Mouse (Mus musculus) intestine, embryonic 16.5 days (tissue): ENCODE measurements around the gene Tesk2. TPM values are rescaled to one million over a fixed set of nuclear protein-coding genes. Genes with fewer than 3 reads are reported as not detected.

ENCODE experiments used
- ATAC-seq: fragments of 200-750 bp; cut with Nextera tagmentation; 2 replicates; pipeline ENCODE4 v1.8.0; 2017; ENCODE audit warnings: moderate TSS enrichment, moderate library complexity
- H3K27ac ChIP-seq: fragments of 300-500 bp; sonication (generic); 2 replicates; pipeline ENCODE4 v1.5.1; 2014; ENCODE audit warnings: mild to moderate bottlenecking, low read length
- H3K27me3 ChIP-seq: fragments of 300-500 bp; sonication (generic); replicated peaks from 2 replicates; pipeline ENCODE4 v1.6.1; 2014; ENCODE audit warnings: low read length, control low read depth, mixed read lengths; ENCODE audit not compliant: control insufficient read depth, insufficient read depth
- H3K36me3 ChIP-seq: fragments of 300-500 bp; sonication (generic); 2 replicates; pipeline ENCODE4 v1.6.1; 2014; ENCODE audit warnings: low read length, control low read depth; ENCODE audit not compliant: control insufficient read depth, insufficient read depth
- H3K4me1 ChIP-seq: fragments of 300-500 bp; sonication (generic); 2 replicates; pipeline ENCODE4 v1.6.1; 2014; ENCODE audit warnings: low read length, control low read depth, mixed read lengths; ENCODE audit not compliant: control insufficient read depth, insufficient read depth
- H3K4me2 ChIP-seq: fragments of 300-500 bp; sonication (generic); 2 replicates; pipeline ENCODE4 v1.6.1; 2014; ENCODE audit warnings: low read depth, low read length, control low read depth
- H3K4me3 ChIP-seq: fragments of 300-500 bp; sonication (generic); 2 replicates; pipeline ENCODE4 v1.5.1; 2014; ENCODE audit warnings: mild to moderate bottlenecking, low read length
- H3K9ac ChIP-seq: fragments of 300-500 bp; sonication (generic); 2 replicates; pipeline ENCODE4 v1.6.1; 2014; ENCODE audit warnings: low read depth, low read length
- H3K9me3 ChIP-seq: fragments of 300-500 bp; sonication (generic); 2 replicates; pipeline ENCODE4 v1.6.1; 2016; ENCODE audit warnings: low read length, control low read depth; ENCODE audit not compliant: control insufficient read depth
- WGBS: fragments of 180-500 bp; shearing (Covaris S2); extraction: QIAGEN DNeasy Blood & Tissue Kit; methylation state at CpG from one replicate; pipeline ENCODE4 v1.1.7; 2014; 5-methylcytosine and 5-hydroxymethylcytosine counted together
- polyA plus RNA-seq: library from polyadenylated mRNA; unstranded; fragments of >200 nt; fragmentation: Nextera tagmentation; extraction: Ambion mirVana; gene quantifications from 2 replicates; pipeline ENCODE4 v1.2.1, GENCODE M21; 2015

Gene Tesk2
- polyA plus RNA-seq, 1 experiment from 2014 or later, result 10.4 TPM

- H3K27ac ChIP-seq, result no peak overlapping the region
- H3K4me2 ChIP-seq, result no peak overlapping the region
- no peaks in the 10 kb centered on the region for H3K9me3 ChIP-seq
- no peak overlapping the region for H3K4me3 ChIP-seq
- no peaks in the 10 kb centered on the region for H3K36me3 ChIP-seq
- H3K4me1 ChIP-seq, result no peaks in the 10 kb centered on the region
- no peaks in the 10 kb centered on the region for H3K27me3 ChIP-seq
- 96% methylated on average over 5 of the region's 5 CpGs for WGBS
- H3K9ac ChIP-seq, result no peak overlapping the region
- ATAC-seq, result no peak
These were observed 55.6 kb downstream of the Tesk2 start for GRCm38 (mm10) chr4:116776391-116776790.

- H3K27me3 ChIP-seq, result no peaks in the 10 kb centered on the region
- no peaks in the 10 kb centered on the region for H3K9me3 ChIP-seq
- WGBS, result 76% methylated on average over 3 of the region's 3 CpGs
- no peaks in the 10 kb centered on the region for H3K4me1 ChIP-seq
- no peak overlapping the region for H3K9ac ChIP-seq
- no peak overlapping the region for H3K27ac ChIP-seq
- no peaks in the 10 kb centered on the region for H3K36me3 ChIP-seq
- H3K4me3 ChIP-seq, result no peak overlapping the region
- ATAC-seq, result no peak
- H3K4me2 ChIP-seq, result no peak overlapping the region
These were observed 56.3 kb downstream of the Tesk2 start for GRCm38 (mm10) chr4:116777079-116777478.

- no peak for ATAC-seq
- H3K9ac ChIP-seq, result no peak overlapping the region
- H3K36me3 ChIP-seq, result no peaks in the 10 kb centered on the region
- no peak overlapping the region for H3K27ac ChIP-seq
- H3K4me3 ChIP-seq, result no peak overlapping the region
- no peak overlapping the region for H3K4me2 ChIP-seq
- H3K27me3 ChIP-seq, result no peaks in the 10 kb centered on the region
- no peaks in the 10 kb centered on the region for H3K9me3 ChIP-seq
- WGBS, result 71% methylated on average over 2 of the region's 2 CpGs
- no peaks in the 10 kb centered on the region for H3K4me1 ChIP-seq
These were observed 59.8 kb downstream of the Tesk2 start for GRCm38 (mm10) chr4:116780541-116780940.

GRCm38 (mm10) chr4:116781366-116781765 lies 60.6 kb downstream of the Tesk2 start:
- H3K36me3 ChIP-seq, result no peaks in the 10 kb centered on the region
- no peaks in the 10 kb centered on the region for H3K27me3 ChIP-seq
- H3K9ac ChIP-seq, result no peak overlapping the region
- H3K9me3 ChIP-seq, result 0 out of 2 replicates have a peak, but pooled peaks cover under 1% of the 10 kb centered on the region
- no peak for ATAC-seq
- H3K4me2 ChIP-seq, result no peak overlapping the region
- H3K4me1 ChIP-seq, result no peaks in the 10 kb centered on the region
- H3K27ac ChIP-seq, result no peak overlapping the region
- whole genome bisulfite sequencing, result 63% methylated on average over 2 of the region's 2 CpGs
- H3K4me3 ChIP-seq, result no peak overlapping the region

- ATAC-seq, result no peak
- WGBS, result 37% methylated on average over 8 of the region's 8 CpGs
These were observed 61.4 kb downstream of the Tesk2 start for GRCm38 (mm10) chr4:116782171-116782570.

GRCm38 (mm10) chr4:116786587-116786986 lies 65.8 kb downstream of the Tesk2 start:
- Histone ChIP-seq H3K27ac (no peak overlapping the region), H3K4me1 (no peaks in the 10 kb centered on the region), H3K9ac (no peak overlapping the region), H3K9me3 (0 out of 2 replicates have a peak, but pooled peaks cover 3% of the 10 kb centered on the region), H3K4me3 (no peak overlapping the region), H3K27me3 (no peaks in the 10 kb centered on the region), H3K4me2 (no peak overlapping the region), H3K36me3 (no peaks in the 10 kb centered on the region)
- ATAC-seq, result no peak
- whole genome bisulfite sequencing, result 96% methylated on average over 1 of the region's 1 CpGs

More at GRCm38 (mm10) chr4:116782171-116782570, 61.4 kb downstream of the Tesk2 start:
- H3K9me3 ChIP-seq, result 0 out of 2 replicates have a peak, but pooled peaks cover 3% of the 10 kb centered on the region
- no peak overlapping the region for H3K9ac ChIP-seq
- H3K4me1 ChIP-seq, result no peaks in the 10 kb centered on the region
- H3K36me3 ChIP-seq, result no peaks in the 10 kb centered on the region
- H3K27ac ChIP-seq, result no peak overlapping the region
- no peaks in the 10 kb centered on the region for H3K27me3 ChIP-seq
- H3K4me3 ChIP-seq, result no peak overlapping the region
- no peak overlapping the region for H3K4me2 ChIP-seq

- no peaks in the 10 kb centered on the region for H3K36me3 ChIP-seq
- no peaks in the 10 kb centered on the region for H3K27me3 ChIP-seq
- H3K4me2 ChIP-seq, result no peak overlapping the region
- ATAC-seq, result 0 out of 2 replicates have a peak, but pooled peaks have one; percentile 16
- H3K9me3 ChIP-seq, result 0 out of 2 replicates have a peak, but pooled peaks cover 3% of the 10 kb centered on the region
- WGBS, result 44% methylated on average over 7 of the region's 7 CpGs
- no peak overlapping the region for H3K9ac ChIP-seq
- H3K4me3 ChIP-seq, result no peak overlapping the region
- H3K4me1 ChIP-seq, result no peaks in the 10 kb centered on the region
- no peak overlapping the region for H3K27ac ChIP-seq
These were observed 67.4 kb downstream of the Tesk2 start for GRCm38 (mm10) chr4:116787985-116788760.

- ATAC-seq, result peak; percentile 56; the same call in 1 of the 2 replicates
- no peaks in the 10 kb centered on the region for H3K27me3 ChIP-seq
- H3K27ac ChIP-seq, result no peak overlapping the region
- 0 out of 2 replicates have a peak, but pooled peaks cover 3% of the 10 kb centered on the region for H3K9me3 ChIP-seq
- no peak overlapping the region for H3K4me2 ChIP-seq
- no peaks in the 10 kb centered on the region for H3K4me1 ChIP-seq
- 9% methylated on average over 3 of the region's 3 CpGs for WGBS
- no peak overlapping the region for H3K9ac ChIP-seq
- no peaks in the 10 kb centered on the region for H3K36me3 ChIP-seq
- no peak overlapping the region for H3K4me3 ChIP-seq
These were observed 68.2 kb downstream of the Tesk2 start for GRCm38 (mm10) chr4:116788956-116789355.

GRCm38 (mm10) chr4:116792453-116792852 lies 71.7 kb downstream of the Tesk2 start:
- Histone ChIP-seq H3K4me2 (no peak overlapping the region), H3K4me1 (peaks cover 7% of the 10 kb centered on the region; the same call in 1 of the 2 replicates), H3K36me3 (no peaks in the 10 kb centered on the region), H3K27ac (no peak overlapping the region), H3K9ac (no peak overlapping the region), H3K27me3 (no peaks in the 10 kb centered on the region), H3K9me3 (no peaks in the 10 kb centered on the region), H3K4me3 (no peak overlapping the region)
- no peak for ATAC-seq
- WGBS, result 86% methylated on average over 8 of the region's 8 CpGs
